Mouse (Mus musculus) kidney, adult 2 months (tissue): ENCODE results near the gene Rassf3. TPM values are rescaled to one million over a fixed set of nuclear protein-coding genes. Genes with fewer than 3 reads are reported as not detected.
A peak's percentile ranks its signal among the peaks of the same experiment; 100 is the strongest.

Experiments
- DNase-seq: peaks from one replicate; pipeline ENCODE4 v3.0.0; 2021
- H3K27ac ChIP-seq: fragments of 200-500 bp; 2 replicates; pipeline ENCODE4 v1.5.1; 2012; ENCODE audit warnings: low read depth, low read length, control low read depth, inconsistent platforms; ENCODE audit not compliant: insufficient read depth
- H3K27me3 ChIP-seq: fragments of 200-500 bp; replicated peaks from 2 replicates; pipeline ENCODE4 v1.6.1; 2012; ENCODE audit warnings: mild to moderate bottlenecking, moderate library complexity, low read length, inconsistent platforms; ENCODE audit not compliant: control insufficient read depth, insufficient read depth
- H3K36me3 ChIP-seq: fragments of 200-500 bp; 2 replicates; pipeline ENCODE4 v1.6.1; 2012; ENCODE audit warnings: mild to moderate bottlenecking, moderate library complexity, low read length, inconsistent platforms; ENCODE audit not compliant: control insufficient read depth, insufficient read depth
- H3K4me1 ChIP-seq: fragments of 200-500 bp; 2 replicates; pipeline ENCODE4 v1.6.1; 2011; ENCODE audit warnings: low read length; ENCODE audit not compliant: control insufficient read depth, insufficient read depth
- H3K4me3 ChIP-seq: fragments of 200-500 bp; 2 replicates; pipeline ENCODE4 v1.5.1; 2011; ENCODE audit warnings: mild to moderate bottlenecking, low read depth, low read length, control low read depth; ENCODE audit not compliant: insufficient read depth
- CTCF ChIP-seq: fragments of 200-500 bp; conservative IDR thresholded peaks from 2 replicates; pipeline ENCODE4 v1.5.1; 2011; ENCODE audit warnings: low read depth, mild to moderate bottlenecking, control low read depth, low read length, moderate library complexity, mixed read lengths; ENCODE audit not compliant: insufficient read depth, insufficient read length
- POLR2A ChIP-seq: fragments of 200-500 bp; IDR thresholded peaks from one replicate; pipeline ENCODE4 v1.6.1; 2011; ENCODE audit warnings: low read depth, low read length, control low read depth
- WGBS: fragments of 180-500 bp; shearing (Covaris S2); methylation state at CpG from one replicate; pipeline ENCODE4 v1.1.7; 2018; 5-methylcytosine and 5-hydroxymethylcytosine counted together
- polyA plus RNA-seq: library from polyadenylated mRNA; depleted of rRNA; stranded (reverse); fragments of >200 nt; gene quantifications from 2 replicates; pipeline ENCODE4 v1.2.3, GENCODE M21; 2012

Rassf3 gene
- polyA plus RNA-seq, 1 experiment, result 35.3 TPM

DNA sequence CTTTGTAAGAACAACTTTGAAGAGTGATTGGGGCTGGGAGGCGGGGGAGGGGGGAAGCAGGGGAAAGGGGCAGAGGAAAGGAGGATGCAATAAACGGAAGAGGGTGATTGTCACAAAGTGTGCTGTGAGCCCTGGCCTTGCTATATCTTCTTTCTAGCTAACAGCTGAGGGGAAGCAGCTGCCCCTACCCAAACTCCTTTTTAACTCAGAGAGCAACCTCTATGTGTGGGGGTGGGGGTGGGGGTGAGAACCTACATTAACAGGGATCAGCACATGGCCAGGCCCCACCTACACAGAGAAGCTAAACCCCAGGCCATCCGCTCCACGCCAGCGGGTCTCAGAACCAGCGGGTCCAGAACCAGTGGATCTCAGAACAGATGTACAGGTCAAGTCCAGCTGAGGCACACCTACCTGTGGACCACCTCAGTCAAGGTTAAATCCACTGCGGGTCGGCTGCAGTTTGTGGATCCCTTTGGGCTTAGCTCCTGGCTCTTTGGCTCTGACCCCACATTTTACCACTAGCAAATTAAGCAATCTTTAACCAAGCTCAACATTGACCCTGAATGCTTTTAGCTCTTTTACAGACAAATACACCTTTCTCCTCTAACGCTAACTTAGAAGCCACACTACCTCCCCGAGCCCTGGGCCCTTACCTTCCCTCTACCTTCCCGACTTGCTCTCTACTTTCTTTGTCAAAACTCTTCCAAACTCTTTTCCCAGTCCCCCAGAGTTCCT, 64.3 kb downstream of the Rassf3 start:
- no peaks in the 10 kb centered on the region; the same call in 1 of the 2 replicates for H3K36me3 ChIP-seq

DNA sequence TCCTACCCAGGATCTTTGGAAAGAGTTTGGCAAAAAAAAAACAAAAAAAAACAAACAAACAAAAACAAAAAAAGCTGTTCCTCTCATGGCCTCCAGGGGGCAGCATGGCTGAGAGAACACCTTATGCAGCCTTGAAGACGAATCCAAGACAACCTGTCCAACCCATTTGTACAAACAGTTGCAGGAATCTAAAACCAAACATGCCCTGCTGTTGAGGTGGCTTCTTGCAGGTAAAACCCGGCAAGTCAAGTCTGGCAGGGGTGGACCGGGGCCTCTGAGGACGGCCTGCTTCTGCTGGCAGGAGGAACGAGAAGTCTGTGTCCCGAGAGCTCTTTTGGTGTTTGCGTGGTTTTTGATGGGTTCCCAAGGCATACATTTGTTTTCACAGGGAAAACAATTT, 66.4 kb downstream of the Rassf3 start:
- TF ChIP-seq CTCF (peak; percentile 78), POLR2A (no peak)
- DNase-seq, result peak; percentile 60
- Histone ChIP-seq H3K4me3 (no peak overlapping the region), H3K27ac (no peak overlapping the region), H3K27me3 (no peaks in the 10 kb centered on the region), H3K36me3 (no peaks in the 10 kb centered on the region), H3K4me1 (peaks cover 8% of the 10 kb centered on the region; the same call in 1 of the 2 replicates)
- WGBS, result 67% methylated on average over 7 of the region's 7 CpGs

More for the DNA sequence above, 64.3 kb downstream of the Rassf3 start:
- TF ChIP-seq CTCF, result no peak
- TF ChIP-seq POLR2A, result no peak
- 55% methylated on average over 11 of the region's 11 CpGs for WGBS
- H3K4me1 ChIP-seq, result peaks cover 8% of the 10 kb centered on the region; the same call in 1 of the 2 replicates
- H3K4me3 ChIP-seq, result no peak overlapping the region
- H3K27ac ChIP-seq, result 0 out of 2 replicates have a peak overlapping the region, but pooled peaks have one; percentile 0
- peak; percentile 69 for DNase-seq
- H3K27me3 ChIP-seq, result no peaks in the 10 kb centered on the region

DNA sequence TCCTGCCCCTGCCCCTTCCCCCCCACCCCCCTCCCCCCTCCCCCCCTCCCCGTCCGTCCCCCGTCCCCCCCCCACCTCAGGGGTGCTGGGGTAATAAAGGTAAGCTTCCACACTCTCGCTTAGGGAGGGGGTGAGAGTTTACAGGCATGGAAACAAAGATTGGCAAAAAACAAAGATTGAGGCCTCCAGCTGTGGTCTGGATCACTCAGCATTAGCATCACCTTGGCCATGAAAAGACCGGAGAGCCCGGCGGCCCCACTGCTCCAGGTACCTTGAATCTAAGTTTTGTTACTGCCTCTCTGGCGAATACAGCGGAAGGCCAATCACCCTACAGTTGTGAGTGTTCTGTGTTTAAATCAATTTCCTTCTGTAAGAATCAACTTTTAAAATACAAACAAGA, 72.2 kb downstream of the Rassf3 start:
- Histone ChIP-seq H3K4me1 (no peaks in the 10 kb centered on the region), H3K36me3 (no peaks in the 10 kb centered on the region), H3K27me3 (no peaks in the 10 kb centered on the region), H3K27ac (no peak overlapping the region), H3K4me3 (no peak overlapping the region)
- no peak for TF ChIP-seq CTCF
- TF ChIP-seq POLR2A, result no peak
- 76% methylated on average over 6 of the region's 9 CpGs for WGBS
- DNase-seq, result no peak

DNA sequence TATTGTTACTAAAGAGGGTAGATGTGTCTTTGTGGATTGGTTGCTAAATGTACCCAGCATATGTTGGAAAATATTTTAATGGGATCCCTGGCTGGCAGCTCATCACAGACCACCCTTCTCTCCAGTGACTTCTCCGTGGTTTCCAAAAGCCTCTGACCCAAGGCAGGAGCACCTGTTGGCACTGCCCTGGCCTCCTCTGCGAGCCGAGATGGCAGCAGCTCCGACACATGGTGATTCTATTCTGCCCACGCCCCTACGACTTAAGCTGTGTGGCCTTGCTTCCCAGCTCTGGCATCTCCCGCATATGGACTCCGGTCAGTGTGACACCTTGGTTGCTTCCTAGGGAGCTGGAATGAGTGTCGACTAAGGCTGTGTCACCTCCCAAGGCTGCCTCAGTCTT, 73.0 kb downstream of the Rassf3 start:
- Histone ChIP-seq H3K27ac (no peak overlapping the region), H3K4me3 (no peak overlapping the region), H3K27me3 (no peaks in the 10 kb centered on the region), H3K36me3 (no peaks in the 10 kb centered on the region), H3K4me1 (no peaks in the 10 kb centered on the region)
- no peak for TF ChIP-seq POLR2A
- 81% methylated on average over 9 of the region's 9 CpGs for WGBS
- DNase-seq, result no peak

DNA sequence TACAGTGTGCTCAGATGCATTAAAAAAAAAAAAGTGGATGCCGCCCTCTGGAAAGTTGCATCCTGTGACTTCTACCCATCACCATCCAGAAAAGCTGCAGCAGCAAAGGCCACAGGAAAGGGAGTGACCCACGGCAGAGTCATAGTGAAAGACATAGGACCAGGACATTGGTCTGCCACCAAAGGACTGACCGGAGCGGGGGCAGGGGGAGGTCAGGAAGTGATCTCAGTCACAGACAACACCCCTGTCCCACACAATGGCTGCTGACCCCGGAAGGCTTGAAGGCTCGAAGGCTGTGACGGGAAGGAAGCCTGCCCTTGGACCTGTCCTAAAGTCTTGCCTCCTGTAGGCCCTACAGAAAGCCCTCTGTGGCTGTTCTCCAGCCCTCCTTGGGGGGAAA, 75.1 kb downstream of the Rassf3 start:
- Histone ChIP-seq H3K27me3 (no peaks in the 10 kb centered on the region), H3K4me1 (no peaks in the 10 kb centered on the region), H3K4me3 (no peak overlapping the region), H3K27ac (no peak overlapping the region), H3K36me3 (peaks cover under 1% of the 10 kb centered on the region; the same call in 1 of the 2 replicates)
- no peak for TF ChIP-seq POLR2A
- TF ChIP-seq CTCF, result no peak
- WGBS, result 71% methylated on average over 7 of the region's 7 CpGs
- DNase-seq, result no peak

DNA sequence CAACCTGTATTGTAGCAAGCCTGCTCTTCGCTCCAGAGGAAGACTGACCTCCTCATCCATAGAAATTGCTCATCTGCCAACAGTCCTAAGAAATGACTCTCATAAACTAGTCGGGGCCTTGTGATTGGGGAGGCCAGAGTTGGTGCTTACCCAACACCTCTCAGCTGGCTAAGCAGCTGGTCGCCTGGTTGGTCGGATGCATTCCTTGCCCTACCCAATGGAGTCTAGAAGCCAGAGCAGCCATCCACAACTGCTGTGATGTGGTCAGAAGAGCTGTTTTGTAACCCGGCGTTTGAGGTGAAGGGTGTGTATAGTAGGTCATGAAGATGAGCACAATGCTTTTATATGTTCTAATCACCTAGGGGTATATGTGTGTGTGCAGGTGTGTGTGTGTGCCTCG, 77.5 kb downstream of the Rassf3 start:
- WGBS, result 77% methylated on average over 7 of the region's 7 CpGs
- H3K36me3 ChIP-seq, result peaks cover 3% of the 10 kb centered on the region; the same call in 1 of the 2 replicates
- H3K27ac ChIP-seq, result no peak overlapping the region

DNA sequence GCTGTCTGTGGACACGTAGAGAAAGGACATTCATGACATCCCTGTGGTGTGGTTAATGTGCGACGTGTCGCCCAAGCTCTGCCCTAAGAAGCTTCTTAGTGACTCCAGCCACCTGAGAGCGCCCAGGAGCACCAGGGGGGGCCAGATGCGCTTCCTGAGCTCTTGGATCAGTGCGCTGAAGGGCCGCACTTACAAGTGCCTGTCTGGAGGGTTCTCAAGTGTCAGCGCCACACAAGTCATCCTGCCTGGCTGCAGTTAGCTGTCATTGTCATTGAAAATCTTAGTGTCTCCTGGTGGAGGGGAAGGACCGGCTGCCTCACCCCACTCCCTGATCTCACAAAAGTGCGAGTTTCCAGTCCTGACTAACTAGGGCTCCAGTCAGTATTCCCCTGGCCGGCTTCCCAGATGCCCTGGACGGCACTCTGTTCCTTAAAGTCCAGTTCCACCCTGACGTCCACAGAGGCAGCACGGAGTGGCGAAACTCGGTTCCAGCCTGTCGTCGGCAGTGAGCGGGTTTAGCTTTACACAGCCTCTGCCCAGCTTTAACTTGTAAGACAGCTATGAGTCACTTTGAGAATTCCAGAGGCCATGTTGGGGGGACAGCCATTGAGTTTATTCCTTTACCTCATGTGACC, 80.5 kb downstream of the Rassf3 start:
- no peaks in the 10 kb centered on the region for H3K27me3 ChIP-seq
- H3K4me3 ChIP-seq, result no peak overlapping the region
- no peaks in the 10 kb centered on the region for H3K4me1 ChIP-seq
- TF ChIP-seq CTCF, result no peak
- TF ChIP-seq POLR2A, result no peak
- peaks cover 8% of the 10 kb centered on the region for H3K36me3 ChIP-seq
- no peak overlapping the region for H3K27ac ChIP-seq
- 66% methylated on average over 20 of the region's 20 CpGs for WGBS
- DNase-seq, result peak; percentile 53

More for the DNA sequence above, 77.5 kb downstream of the Rassf3 start:
- H3K4me1 ChIP-seq, result no peaks in the 10 kb centered on the region
- no peak for DNase-seq
- no peak overlapping the region for H3K4me3 ChIP-seq
- TF ChIP-seq CTCF, result no peak
- no peak for TF ChIP-seq POLR2A
- H3K27me3 ChIP-seq, result no peaks in the 10 kb centered on the region
